Mouse (Mus musculus) cerebellum, adult 18-20 months (tissue): ENCODE data around the gene Prl7c1.
"Not testable (repeated sequence)": the region's sequence is repeated elsewhere in the genome, so short reads cannot be mapped to it uniquely, and the experiment has no call there.

Experiments used
- DNase-seq, 2 experiments: peaks; one replicate each; pipeline ENCODE4 v3.0.0; 2021

The Prl7c1 gene

GRCm38 (mm10) chr13:27780704-27781103 lies at the start of gene Prl7c1:
Gene Prl7c1, minus strand, starts transcription at chr13:27780804.
- DNase-seq = not testable (repeated sequence)

- no peak for DNase-seq
These were observed 22.2 kb upstream of the Prl7c1 start for GRCm38 (mm10) chr13:27802765-27803164.

- DNase-seq = no peak
These were observed 20.8 kb upstream of the Prl7c1 start, which contains the start of gene Prl2a1 for GRCm38 (mm10) chr13:27801354-27801753. Gene Prl2a1, plus strand, starts transcription at chr13:27801654.

GRCm38 (mm10) chr13:27799303-27799702 lies 18.7 kb upstream of the Prl7c1 start:
- DNase-seq = no peak

GRCm38 (mm10) chr13:27734512-27735186 lies 46.0 kb downstream of the Prl7c1 start:
- no peak for DNase-seq

GRCm38 (mm10) chr13:27730286-27730959 lies 50.2 kb downstream of the Prl7c1 start:
- DNase-seq = not testable (repeated sequence)

GRCm38 (mm10) chr13:27725057-27725456 lies 55.5 kb downstream of the Prl7c1 start:
- DNase-seq = not testable (repeated sequence)
